Mouse (Mus musculus) adipose tissue, adult 10 weeks (tissue): ENCODE data around the gene Nhs. TPM values are rescaled to one million over a fixed set of nuclear protein-coding genes. Genes with fewer than 3 reads are reported as not detected.

ENCODE experiments used
- polyA plus RNA-seq: library from polyadenylated mRNA; stranded (reverse); fragments of 350-450 nt; fragmentation: Illumina TruSeq; extraction: RNeasy Lipid Tissue Mini Kit (QIAGEN cat#74804); gene quantifications from one replicate; pipeline ENCODE4 v1.2.3, GENCODE M21; 2014; ENCODE audit warnings: low read depth, low replicate concordance

The Nhs gene
- 0.60 TPM for polyA plus RNA-seq

GRCm38 (mm10) chrX:162159637-162160611 lies at the start of gene Nhs:
Gene Nhs, minus strand, starts transcription at chrX:162159730.

